Comparison of ENCODE assay signal across 8 mouse cellular contexts in genomic region chr17:82857199-82858147, GRCm38 (mm10).
DNase-seq lines count a peak whose midpoint lies in the region; ATAC-seq and TF ChIP-seq lines count a peak whose summit lies in the region.

No protein-coding gene starts in this region.

- ATAC-seq in hindbrain, postnatal 0 days, result peak; percentile 95
- ATAC-seq in activated CD4-positive, CD25-positive, alpha-beta regulatory T cell, adult 4 months, result no peak

- H3K27me3 ChIP-seq in hindbrain, postnatal 0 days (ENCODE audit: insufficient read depth, low read length), result no peaks in the 10 kb centered on the region

- 8% methylated on average over 16 of the region's 16 CpGs for WGBS in hindbrain, postnatal 0 days

- no peak overlapping the region for H3K27ac ChIP-seq in hindbrain, postnatal 0 days

- H3K36me3 ChIP-seq in hindbrain, postnatal 0 days (ENCODE audit: insufficient read depth, low read length), result no peaks in the 10 kb centered on the region

- peak overlapping the region; percentile 50 for H3K4me2 ChIP-seq in hindbrain, postnatal 0 days (ENCODE audit: low read depth, low read length)

- H3K4me1 ChIP-seq in hindbrain, postnatal 0 days (ENCODE audit: insufficient read depth, low read length), result no peaks in the 10 kb centered on the region

- no peaks in the 10 kb centered on the region for H3K9me3 ChIP-seq in hindbrain, postnatal 0 days (ENCODE audit: low read length)

- no peak overlapping the region for H3K9ac ChIP-seq in hindbrain, postnatal 0 days (replicated peaks; ENCODE audit: low read length)

- TF ChIP-seq CTCF in hindbrain, postnatal 0 days (IDR thresholded peaks at IDR 0.05; ENCODE audit: low read depth), result peak; percentile 98

- peak overlapping the region; percentile 19; the same call in 1 of the 2 replicates for H3K4me3 ChIP-seq in hindbrain, postnatal 0 days (ENCODE audit: low read length)

- DNase-seq in WW6 (ENCODE audit: low read depth, low spot score), result peak; percentile 49
- peak; percentile 74 to 83 for DNase-seq in cerebellum, postnatal 4 days (ENCODE audit: low spot score in 2 of 2)
- DNase-seq in gastrocnemius, adult 8-10 months (ENCODE audit: low spot score in 2 of 2), result peak; percentile 17 to 29
- DNase-seq in hindbrain, postnatal 0 days (ENCODE audit: low spot score), result peak; percentile 94
- peak; percentile 83 for DNase-seq in left cerebral cortex, adult 18-20 months (ENCODE audit: low spot score in 2 of 2)
- peak; percentile 57 to 75 for DNase-seq in lung, postnatal 4 days
- peak; percentile 84 for DNase-seq in right cerebral cortex, postnatal 14 days

Comparison
In these comparisons a context has a peak if more than half of its experiments do, and no peak if none do; other contexts are left out.
1. DNase-seq: peak in every context shown above with its lines; median percentile 94 in hindbrain, postnatal 0 days; 84 in right cerebral cortex, postnatal 14 days; 83 in left cerebral cortex, adult 18-20 months; 78 in cerebellum, postnatal 4 days; 66 in lung, postnatal 4 days; 49 in WW6; 23 in gastrocnemius, adult 8-10 months.